Mouse (Mus musculus) heart, postnatal 0 days (tissue): ENCODE measurements at regions not wholly inside any gene's neighbourhood (a gene's known extent, or its start where the extent isn't known, plus 50 kb on each side); places are given as distances from the start of the nearest gene placed in this dataset.

Source experiments
- ATAC-seq: fragments of 200-750 bp; cut with Nextera tagmentation; 2 replicates; pipeline ENCODE4 v1.8.0; 2017; ENCODE audit warnings: low read depth, moderate number of reproducible peaks, moderate library complexity; ENCODE audit not compliant: insufficient read depth
- DNase-seq: peaks from one replicate; pipeline ENCODE4 v3.0.0-alpha.2; 2016; ENCODE audit warnings: low spot score
- H3K27ac ChIP-seq: fragments of 300-500 bp; sonication (generic); 2 replicates; pipeline ENCODE4 v1.5.1; 2014; ENCODE audit warnings: low read depth, mild to moderate bottlenecking
- H3K27me3 ChIP-seq: fragments of 300-500 bp; sonication (generic); 2 replicates; pipeline ENCODE4 v1.6.1; 2014; ENCODE audit warnings: low read length, mixed read lengths; ENCODE audit not compliant: control insufficient read depth, insufficient read depth
- H3K36me3 ChIP-seq: fragments of 300-500 bp; sonication (generic); replicated peaks from 2 replicates; pipeline ENCODE4 v1.6.1; 2014; ENCODE audit warnings: low read length, mixed read lengths; ENCODE audit not compliant: control insufficient read depth, insufficient read depth
- H3K4me1 ChIP-seq: fragments of 300-500 bp; sonication (generic); 2 replicates; pipeline ENCODE4 v1.6.1; 2014; ENCODE audit warnings: antibody characterized with exemption; ENCODE audit not compliant: control insufficient read depth, insufficient read depth
- H3K4me2 ChIP-seq: fragments of 300-500 bp; sonication (generic); 2 replicates; pipeline ENCODE4 v1.6.1; 2014; ENCODE audit warnings: low read depth, mild to moderate bottlenecking, low read length, moderate library complexity
- H3K4me3 ChIP-seq: fragments of 300-500 bp; sonication (generic); 2 replicates; pipeline ENCODE4 v1.5.1; 2014; ENCODE audit warnings: low read depth, low read length
- H3K9ac ChIP-seq: fragments of 300-500 bp; sonication (generic); replicated peaks from 2 replicates; pipeline ENCODE4 v1.6.1; 2014; ENCODE audit warnings: low read depth, low read length, mixed read lengths
- H3K9me3 ChIP-seq: fragments of 300-500 bp; sonication (generic); replicated peaks from 2 replicates; pipeline ENCODE4 v1.6.1; 2016; ENCODE audit warnings: low read length; ENCODE audit not compliant: control insufficient read depth
- CTCF ChIP-seq: IDR thresholded peaks from 2 replicates; pipeline ENCODE4 v1.5.1; 2016; ENCODE audit warnings: antibody characterized with exemption, control low read depth, low read depth
- EP300 ChIP-seq: IDR thresholded peaks from 2 replicates; pipeline ENCODE4 v1.6.1; 2016; ENCODE audit warnings: antibody characterized with exemption, low read depth
- WGBS: fragments of 180-500 bp; shearing (Covaris S2); extraction: QIAGEN DNeasy Blood & Tissue Kit; methylation state at CpG from one replicate; pipeline ENCODE4 v1.1.7; 2014; 5-methylcytosine and 5-hydroxymethylcytosine counted together

GRCm38 (mm10) chr7:36224416-36224815 lies 421.6 kb upstream of the Zfp507 start:
- 90% methylated on average over 8 of the region's 8 CpGs for WGBS
- Histone ChIP-seq H3K9me3 (no peaks in the 10 kb centered on the region), H3K4me2 (no peak overlapping the region), H3K4me3 (no peak overlapping the region), H3K9ac (no peak overlapping the region), H3K27me3 (no peaks in the 10 kb centered on the region), H3K4me1 (no peaks in the 10 kb centered on the region), H3K27ac (no peak overlapping the region), H3K36me3 (no peaks in the 10 kb centered on the region)
- ATAC-seq: no peak
- no peak for TF ChIP-seq EP300
- no peak for TF ChIP-seq CTCF
- no peak for DNase-seq

DNA sequence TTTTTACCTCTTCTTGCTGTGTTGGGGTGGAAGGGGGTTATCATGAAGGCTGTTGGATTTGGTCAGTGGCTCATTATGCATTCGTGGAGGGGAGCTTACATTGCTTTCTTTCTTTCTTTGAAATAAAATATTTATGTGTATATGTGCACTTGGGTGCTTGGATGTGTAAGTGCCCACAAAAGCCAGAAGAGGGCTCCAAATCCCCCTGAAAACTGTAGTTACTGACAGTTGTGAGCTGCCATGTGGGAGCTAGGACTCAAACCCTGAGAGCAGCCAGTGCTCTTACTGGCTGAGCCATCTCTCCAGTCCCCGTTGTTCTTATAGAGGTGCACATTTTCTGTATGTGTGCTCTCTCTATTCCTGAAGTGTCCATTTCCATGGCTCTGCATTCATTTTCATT lies 415.6 kb upstream of the Zfp507 start:
- Histone ChIP-seq H3K27me3 (no peaks in the 10 kb centered on the region), H3K9me3 (no peaks in the 10 kb centered on the region), H3K4me3 (no peak overlapping the region), H3K36me3 (no peaks in the 10 kb centered on the region), H3K9ac (no peak overlapping the region), H3K4me1 (no peaks in the 10 kb centered on the region), H3K4me2 (no peak overlapping the region), H3K27ac (no peak overlapping the region)
- no peak for DNase-seq
- 49% methylated on average over 2 of the region's 2 CpGs for WGBS
- ATAC-seq: no peak
- TF ChIP-seq EP300 (no peak), CTCF (no peak)

GRCm38 (mm10) chr7:36210034-36210433 lies 407.2 kb upstream of the Zfp507 start:
- Histone ChIP-seq H3K9ac (no peak overlapping the region), H3K4me1 (no peaks in the 10 kb centered on the region), H3K27ac (no peak overlapping the region), H3K9me3 (no peaks in the 10 kb centered on the region), H3K4me3 (no peak overlapping the region), H3K27me3 (no peaks in the 10 kb centered on the region), H3K4me2 (no peak overlapping the region), H3K36me3 (no peaks in the 10 kb centered on the region)
- 71% methylated on average over 4 of the region's 4 CpGs for WGBS
- DNase-seq: no peak
- ATAC-seq: no peak
- no peak for TF ChIP-seq CTCF
- TF ChIP-seq EP300: no peak

DNA sequence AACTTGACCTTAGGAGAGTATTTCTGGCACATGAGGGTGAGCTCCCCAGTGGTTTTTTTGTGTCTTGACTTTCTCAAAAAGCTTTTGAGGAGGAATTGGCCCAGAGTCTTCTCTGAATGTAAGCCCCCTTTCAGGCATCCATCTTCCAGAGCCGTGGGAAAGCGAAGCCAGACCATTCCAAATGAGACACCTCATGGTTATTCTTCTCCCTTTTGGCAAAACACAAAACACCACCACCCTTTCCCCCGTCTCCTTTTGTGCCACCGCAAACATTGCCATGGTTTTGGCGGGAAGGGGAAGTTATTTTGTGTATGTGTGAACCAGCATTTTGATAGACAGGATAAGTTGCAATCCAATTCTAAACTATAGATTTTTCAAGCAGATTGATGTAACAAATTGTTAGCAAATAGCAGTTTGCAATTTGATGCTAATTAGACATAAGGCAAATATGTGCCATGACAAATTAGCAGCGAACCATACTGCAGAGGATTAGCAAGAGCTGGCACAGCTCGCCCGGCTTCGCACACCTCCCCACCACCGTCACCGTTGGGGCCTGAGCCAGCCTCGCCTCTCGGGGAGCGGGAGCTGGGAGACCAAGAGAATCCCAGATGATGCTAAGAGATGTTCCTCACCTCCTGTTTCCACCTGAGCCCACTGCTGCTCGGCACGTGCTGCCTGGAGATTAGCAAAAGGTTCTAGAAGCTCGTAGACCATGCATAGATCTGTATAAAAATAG lies 404.9 kb upstream of the Zfp507 start:
- no peak for ATAC-seq
- no peaks in the 10 kb centered on the region for H3K9me3 ChIP-seq
- 82% methylated on average over 17 of the region's 17 CpGs for WGBS
- TF ChIP-seq EP300: no peak
- TF ChIP-seq CTCF: no peak
- H3K36me3 ChIP-seq: no peaks in the 10 kb centered on the region
- H3K4me1 ChIP-seq: no peaks in the 10 kb centered on the region
- no peak overlapping the region for H3K27ac ChIP-seq
- H3K9ac ChIP-seq: no peak overlapping the region
- no peak overlapping the region for H3K4me2 ChIP-seq
- no peak for DNase-seq
- no peak overlapping the region for H3K4me3 ChIP-seq
- H3K27me3 ChIP-seq: no peaks in the 10 kb centered on the region

GRCm38 (mm10) chr7:36198091-36198700 lies 395.4 kb upstream of the Zfp507 start:
- ATAC-seq: no peak
- H3K9ac ChIP-seq: no peak overlapping the region
- H3K4me3 ChIP-seq: no peak overlapping the region
- no peaks in the 10 kb centered on the region for H3K27me3 ChIP-seq
- WGBS: 82% methylated on average over 16 of the region's 16 CpGs
- DNase-seq: no peak
- H3K4me1 ChIP-seq: no peaks in the 10 kb centered on the region
- H3K4me2 ChIP-seq: no peak overlapping the region
- no peaks in the 10 kb centered on the region for H3K9me3 ChIP-seq
- H3K27ac ChIP-seq: no peak overlapping the region
- H3K36me3 ChIP-seq: no peaks in the 10 kb centered on the region
- TF ChIP-seq CTCF: no peak
- TF ChIP-seq EP300: no peak
